Mouse (Mus musculus): ENCODE results near the gene Exoc7.
"Not testable (repeated sequence)": the region's sequence is repeated elsewhere in the genome, so short reads cannot be mapped to it uniquely, and the experiment has no call there.

- TF ChIP-seq CTCF, POLR2A (IDR thresholded peaks at IDR 0.05; ENCODE audit: insufficient read depth, low read depth, low read length): not testable (repeated sequence)
These were observed 29.8 kb downstream of the Exoc7 start for GRCm38 (mm10) chr11:116277184-116277583.

All from olfactory bulb, adult 2 months (tissue).